Mouse (Mus musculus) limb, embryonic 14.5 days (tissue): ENCODE results near the gene Capn2. TPM values are rescaled to one million over a fixed set of nuclear protein-coding genes. Genes with fewer than 3 reads are reported as not detected.

Experiments
- ATAC-seq: fragments of 200-750 bp; cut with Nextera tagmentation; 2 replicates; pipeline ENCODE4 v1.8.0; 2017; ENCODE audit warnings: low read depth, moderate number of reproducible peaks, moderate TSS enrichment; ENCODE audit not compliant: low FRiP score
- DNase-seq: peaks from one replicate; pipeline ENCODE4 v3.0.0-alpha.2; 2015; ENCODE audit warnings: low spot score
- H3K27ac ChIP-seq: fragments of 300-500 bp; sonication (generic); replicated peaks from 2 replicates; pipeline ENCODE4 v1.5.1; 2014; ENCODE audit warnings: low read depth, mild to moderate bottlenecking, low read length, moderate library complexity, mixed read lengths
- H3K27me3 ChIP-seq: fragments of 300-500 bp; sonication (generic); 2 replicates; pipeline ENCODE4 v1.6.1; 2014; ENCODE audit warnings: low read length, mixed read lengths; ENCODE audit not compliant: control insufficient read depth, insufficient read depth
- H3K36me3 ChIP-seq: fragments of 300-500 bp; sonication (generic); 2 replicates; pipeline ENCODE4 v1.6.1; 2014; ENCODE audit warnings: mild to moderate bottlenecking, low read length, moderate library complexity, mixed read lengths; ENCODE audit not compliant: control insufficient read depth, insufficient read depth
- H3K4me1 ChIP-seq: fragments of 300-500 bp; sonication (generic); 2 replicates; pipeline ENCODE4 v1.6.1; 2014; ENCODE audit warnings: antibody characterized with exemption, low read length, mixed read lengths; ENCODE audit not compliant: control insufficient read depth, insufficient read depth
- H3K4me2 ChIP-seq: fragments of 300-500 bp; sonication (generic); replicated peaks from 2 replicates; pipeline ENCODE4 v1.6.1; 2014; ENCODE audit warnings: low read depth, mild to moderate bottlenecking, low read length, moderate library complexity; ENCODE audit not compliant: severe bottlenecking
- H3K4me3 ChIP-seq: fragments of 300-500 bp; sonication (generic); replicated peaks from 2 replicates; pipeline ENCODE4 v1.5.1; 2014; ENCODE audit warnings: low read length
- H3K9ac ChIP-seq: fragments of 300-500 bp; sonication (generic); 2 replicates; pipeline ENCODE4 v1.6.1; 2014; ENCODE audit warnings: mild to moderate bottlenecking, low read depth, low read length, moderate library complexity; ENCODE audit not compliant: severe bottlenecking
- H3K9me3 ChIP-seq: fragments of 300-500 bp; sonication (generic); 2 replicates; pipeline ENCODE4 v1.6.1; 2016; ENCODE audit warnings: low read length; ENCODE audit not compliant: control insufficient read depth
- POLR2A ChIP-seq: fragments of 200-500 bp; IDR thresholded peaks from 2 replicates; pipeline ENCODE4 v1.8.0; 2012; ENCODE audit warnings: inconsistent platforms, mild to moderate bottlenecking, moderate library complexity, borderline replicate concordance; ENCODE audit not compliant: insufficient read depth, insufficient read length; ENCODE audit errors: extremely low read depth
- WGBS: fragments of 180-500 bp; shearing (Covaris S2); extraction: QIAGEN DNeasy Blood & Tissue Kit; methylation state at CpG from one replicate; pipeline ENCODE4 v1.1.7; 2014; 5-methylcytosine and 5-hydroxymethylcytosine counted together
- polyA plus RNA-seq, 2 experiments: library from polyadenylated mRNA; depleted of rRNA in 1 of 2; stranded (reverse) in 1 of 2; unstranded in 1 of 2; fragments of >200 nt; fragmentation: Nextera tagmentation in 1 of 2; extraction: Ambion mirVana in 1 of 2; gene quantifications; 2 replicates each; pipeline versions ENCODE4 v1.2.1 to v1.2.3; 2012 to 2014

Gene Capn2
- polyA plus RNA-seq, 2 experiments = 90.5 to 119 TPM

DNA sequence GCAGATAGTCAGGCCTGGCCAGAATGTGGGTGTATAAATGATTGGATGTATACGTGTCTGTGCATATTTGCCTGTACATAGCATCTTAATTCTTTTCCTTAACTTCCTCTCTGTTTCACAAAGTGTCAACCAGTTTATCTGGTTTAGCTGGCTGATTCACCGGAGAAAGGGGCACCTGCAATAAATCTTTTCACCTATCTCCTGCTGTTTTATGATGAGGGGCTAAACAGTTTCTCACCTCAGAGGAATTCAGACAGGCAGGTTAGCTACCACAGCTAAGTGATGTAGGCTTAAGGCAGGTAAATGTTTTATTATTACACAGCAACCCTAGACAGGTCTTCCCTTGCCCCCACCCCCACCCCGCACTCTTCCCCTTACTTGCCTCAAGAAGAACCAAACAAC lies 17.7 kb upstream of the Capn2 start:
- no peak overlapping the region for H3K4me3 ChIP-seq
- no peak for ATAC-seq
- H3K27ac ChIP-seq = no peak overlapping the region
- no peaks in the 10 kb centered on the region for H3K36me3 ChIP-seq
- WGBS = 51% methylated on average over 3 of the region's 3 CpGs
- no peak overlapping the region for H3K4me2 ChIP-seq
- H3K4me1 ChIP-seq = peaks cover 4% of the 10 kb centered on the region
- H3K27me3 ChIP-seq = no peaks in the 10 kb centered on the region
- no peak for DNase-seq
- TF ChIP-seq POLR2A = no peak
- H3K9ac ChIP-seq = no peak overlapping the region
- no peaks in the 10 kb centered on the region for H3K9me3 ChIP-seq

- WGBS = 95% methylated on average over 3 of the region's 3 CpGs
- DNase-seq (no peak), ATAC-seq (no peak)
- Histone ChIP-seq H3K36me3 (no peaks in the 10 kb centered on the region), H3K27ac (no peak overlapping the region), H3K9ac (no peak overlapping the region), H3K9me3 (no peaks in the 10 kb centered on the region), H3K4me1 (peaks cover 2% of the 10 kb centered on the region), H3K27me3 (no peaks in the 10 kb centered on the region), H3K4me3 (no peak overlapping the region), H3K4me2 (no peak overlapping the region)
- no peak for TF ChIP-seq POLR2A
These were observed 16.2 kb upstream of the Capn2 start for GRCm38 (mm10) chr1:182533583-182533982.

DNA sequence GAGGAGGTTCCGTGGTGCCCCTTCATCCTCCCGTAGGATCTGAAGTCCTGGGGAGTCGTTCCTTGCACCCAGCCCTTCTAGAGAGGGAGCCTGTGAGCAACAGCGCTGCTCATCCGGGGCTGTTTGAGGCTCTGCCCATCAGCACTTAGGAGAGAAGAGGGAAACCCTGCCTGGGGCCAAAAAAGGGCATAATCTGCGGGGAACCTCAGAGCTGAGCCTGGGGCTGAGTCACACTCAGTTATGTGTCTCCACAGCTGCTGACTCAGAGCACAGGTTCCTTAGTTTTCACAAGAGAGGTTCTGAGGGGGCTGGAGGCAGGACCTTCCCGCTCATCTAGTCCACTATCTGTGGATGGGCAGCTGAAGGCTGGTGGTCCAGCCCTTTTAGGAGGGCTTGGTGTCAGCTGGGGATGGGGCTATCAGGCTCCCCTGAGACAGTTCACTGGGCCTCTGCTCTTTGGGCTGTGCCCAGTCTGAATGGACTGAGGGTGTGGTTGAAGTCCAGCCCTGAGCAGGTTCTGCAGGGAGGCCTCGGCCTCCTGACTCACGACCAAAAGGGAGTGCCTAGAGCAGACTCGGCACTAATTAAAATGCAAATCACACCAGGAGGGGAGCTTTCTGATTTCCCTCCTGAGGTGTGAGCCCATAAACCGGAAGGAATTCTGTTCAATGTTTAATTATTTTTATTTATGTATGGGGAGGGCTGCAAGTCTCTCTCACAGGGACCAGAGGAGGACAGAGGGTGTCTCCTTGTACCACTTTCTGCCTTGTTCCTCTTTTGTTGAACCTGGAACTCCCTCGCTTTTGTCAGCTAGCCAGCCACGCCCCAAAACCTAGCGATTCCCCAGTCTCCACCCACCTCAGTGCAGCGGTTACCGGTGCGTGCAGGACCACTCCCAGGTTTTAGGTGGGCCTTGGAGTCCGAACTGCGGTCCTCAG lies 10.8 kb upstream of the Capn2 start:
- no peak overlapping the region for H3K27ac ChIP-seq
- H3K9ac ChIP-seq = no peak overlapping the region
- peaks cover 9% of the 10 kb centered on the region for H3K4me1 ChIP-seq
- peak overlapping the region; percentile 16; the same call in 1 of the 2 replicates for H3K4me2 ChIP-seq
- 7% methylated on average over 19 of the region's 19 CpGs for WGBS
- ATAC-seq (no peak; the same call in 1 of the 2 replicates), DNase-seq (peak; percentile 29)
- TF ChIP-seq POLR2A = no peak
- H3K4me3 ChIP-seq = no peak overlapping the region
- no peaks in the 10 kb centered on the region for H3K27me3 ChIP-seq
- H3K9me3 ChIP-seq = no peaks in the 10 kb centered on the region
- no peaks in the 10 kb centered on the region for H3K36me3 ChIP-seq

GRCm38 (mm10) chr1:182527261-182527766 lies 9.9 kb upstream of the Capn2 start:
- DNase-seq (no peak), ATAC-seq (no peak)
- Histone ChIP-seq H3K27ac (no peak overlapping the region), H3K9me3 (no peaks in the 10 kb centered on the region), H3K9ac (no peak overlapping the region), H3K4me1 (peaks cover 9% of the 10 kb centered on the region), H3K4me3 (no peak overlapping the region), H3K27me3 (no peaks in the 10 kb centered on the region), H3K4me2 (no peak overlapping the region), H3K36me3 (no peaks in the 10 kb centered on the region)
- 49% methylated on average over 13 of the region's 13 CpGs for WGBS
- TF ChIP-seq POLR2A = no peak

DNA sequence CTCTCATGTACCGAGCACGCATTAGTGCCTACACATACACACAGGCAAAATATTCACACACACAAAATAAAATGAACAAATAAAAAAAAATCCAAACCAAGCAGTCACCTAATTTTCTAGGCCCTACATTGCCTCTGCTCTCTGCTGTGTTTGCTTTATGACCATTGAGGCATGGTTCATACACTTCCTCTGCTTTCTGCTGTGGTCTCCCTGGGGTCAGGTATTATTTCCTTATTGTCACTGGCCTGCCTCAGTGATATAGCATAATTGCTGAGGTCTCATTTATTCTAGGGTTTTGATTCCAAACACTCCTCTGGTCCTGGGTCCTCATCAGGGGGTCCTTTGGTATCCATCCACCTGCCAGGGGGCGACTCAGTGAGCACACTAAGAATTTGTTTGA lies 8.2 kb upstream of the Capn2 start:
- H3K4me2 ChIP-seq = no peak overlapping the region
- no peaks in the 10 kb centered on the region for H3K9me3 ChIP-seq
- no peaks in the 10 kb centered on the region for H3K36me3 ChIP-seq
- H3K27me3 ChIP-seq = no peaks in the 10 kb centered on the region
- no peak for DNase-seq
- no peak overlapping the region for H3K4me3 ChIP-seq
- H3K4me1 ChIP-seq = peaks cover 17% of the 10 kb centered on the region
- no peak overlapping the region for H3K27ac ChIP-seq
- no peak for TF ChIP-seq POLR2A
- H3K9ac ChIP-seq = no peak overlapping the region
- no peak for ATAC-seq
- 88% methylated on average over 3 of the region's 3 CpGs for WGBS
